18 mouse cellular contexts compared by ENCODE assay signal in the genomic region with DNA sequence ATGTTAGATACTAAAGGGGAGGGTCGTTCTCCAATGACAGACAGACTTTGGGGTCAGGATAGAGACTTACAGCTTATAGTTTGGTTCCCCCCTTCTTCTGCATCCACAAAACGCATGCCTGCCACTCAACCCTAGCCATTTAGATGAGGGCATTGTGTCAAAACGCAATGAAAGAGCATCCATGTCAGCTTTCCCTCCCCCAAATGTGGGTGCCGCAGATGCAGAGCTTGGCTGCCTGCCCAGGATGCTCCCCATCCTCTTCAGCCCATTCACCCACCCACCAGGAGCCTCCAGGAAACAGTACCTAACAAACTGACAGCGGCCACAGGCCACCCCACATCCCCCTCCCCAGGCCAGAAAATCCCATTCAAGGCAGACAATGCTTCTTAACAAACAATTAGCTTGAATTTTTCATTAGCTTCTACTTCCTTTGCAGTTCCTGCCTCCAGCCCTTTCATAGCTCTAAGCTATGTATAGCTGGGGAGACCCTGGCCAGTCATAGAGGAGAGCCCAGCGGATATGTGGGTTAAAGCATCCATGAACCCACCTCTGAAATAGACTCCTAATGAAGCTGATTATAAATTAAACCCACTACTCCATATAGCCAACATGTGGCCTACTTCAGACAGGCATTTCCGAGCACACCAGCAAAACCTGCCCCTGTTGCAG. TPM values are rescaled to one million over a fixed set of nuclear protein-coding genes. Genes with fewer than 3 reads are reported as not detected.
DNase-seq lines count a peak whose midpoint lies in the region; ATAC-seq lines count a peak whose summit lies in the region.
"Had no signal": no experiment of that assay in that cellular context is flagged by ENCODE, and none has a peak within 500 bp of the region (broad histone marks: within the 10 kb centered on the region; RNA-seq: fewer than 3 reads in every experiment).

No protein-coding gene starts in this region.

- ATAC-seq in midbrain, embryonic 11.5 days (ENCODE audit: low FRiP score): peak; percentile 45; the same call in 1 of the 2 replicates
- peak; percentile 84 for ATAC-seq in forebrain, embryonic 13.5 days
- ATAC-seq in hindbrain, embryonic 14.5 days (ENCODE audit: low FRiP score): peak; percentile 77; the same call in 1 of the 2 replicates
- peak; percentile 80 for ATAC-seq in neural tube, embryonic 13.5 days (ENCODE audit: low read depth)
- ATAC-seq: intestine, embryonic 16.5 days; liver, postnatal 0 days had no signal

- no peaks in the 10 kb centered on the region for H3K27me3 ChIP-seq in midbrain, embryonic 11.5 days (ENCODE audit: control insufficient read depth, insufficient read depth, low read length)
- no peaks in the 10 kb centered on the region for H3K27me3 ChIP-seq in midbrain, embryonic 10.5 days (ENCODE audit: low read depth, poor library complexity, severe bottlenecking)
- no peaks in the 10 kb centered on the region for H3K27me3 ChIP-seq in forebrain, embryonic 13.5 days
- no peaks in the 10 kb centered on the region for H3K27me3 ChIP-seq in hindbrain, embryonic 14.5 days (ENCODE audit: control insufficient read depth, insufficient read depth, low read length)
- no peaks in the 10 kb centered on the region for H3K27me3 ChIP-seq in neural tube, embryonic 13.5 days

- no peak for DNase-seq in midbrain, embryonic 11.5 days (ENCODE audit: low spot score, missing footprints)
- DNase-seq in midbrain, embryonic 10.5 days (ENCODE audit: low spot score): no peak
- DNase-seq in hindbrain, embryonic 14.5 days (ENCODE audit: low spot score): no peak
- DNase-seq in thymus, postnatal 0 days (ENCODE audit: low spot score): no peak
- no peak for DNase-seq in heart, postnatal 4 days
- DNase-seq in natural killer cell, adult 2 months (ENCODE audit: low spot score in 2 of 2): no peak
- DNase-seq: adrenal gland, postnatal 36 days; kidney, postnatal 25 days; liver, postnatal 0 days; thymus, adult 18-20 months had no signal

- WGBS in midbrain, embryonic 11.5 days: 42% methylated on average over 7 of the region's 7 CpGs
- WGBS in midbrain, embryonic 10.5 days: 45% methylated on average over 7 of the region's 7 CpGs
- WGBS in forebrain, embryonic 13.5 days: 15% methylated on average over 7 of the region's 7 CpGs
- 26% methylated on average over 7 of the region's 7 CpGs for WGBS in hindbrain, embryonic 14.5 days
- 48% methylated on average over 7 of the region's 7 CpGs for WGBS in neural tube, embryonic 13.5 days

- H3K27ac ChIP-seq in midbrain, embryonic 11.5 days (ENCODE audit: low read depth, low read length): no peak overlapping the region
- H3K27ac ChIP-seq in midbrain, embryonic 10.5 days (replicated peaks): no peak overlapping the region
- peak overlapping the region; percentile 59 for H3K27ac ChIP-seq in forebrain, embryonic 13.5 days
- H3K27ac ChIP-seq in hindbrain, embryonic 14.5 days: peak overlapping the region; percentile 57
- peak overlapping the region; percentile 74 for H3K27ac ChIP-seq in neural tube, embryonic 13.5 days (replicated peaks)
- H3K27ac ChIP-seq: heart, embryonic 15.5 days; macrophage had no signal

- H3K9ac ChIP-seq in midbrain, embryonic 11.5 days (ENCODE audit: low read length): no peak overlapping the region
- no peak overlapping the region for H3K9ac ChIP-seq in forebrain, embryonic 13.5 days
- H3K9ac ChIP-seq in hindbrain, embryonic 14.5 days: no peak overlapping the region
- no peak overlapping the region for H3K9ac ChIP-seq in neural tube, embryonic 13.5 days
- H3K9ac ChIP-seq: heart, embryonic 15.5 days; liver, postnatal 0 days had no signal

- H3K4me3 ChIP-seq in midbrain, embryonic 11.5 days (ENCODE audit: low read depth, low read length): no peak overlapping the region
- H3K4me3 ChIP-seq in midbrain, embryonic 10.5 days: no peak overlapping the region
- H3K4me3 ChIP-seq in forebrain, embryonic 13.5 days: no peak overlapping the region
- H3K4me3 ChIP-seq in hindbrain, embryonic 14.5 days (replicated peaks; ENCODE audit: low read length): no peak overlapping the region
- no peak overlapping the region for H3K4me3 ChIP-seq in neural tube, embryonic 13.5 days
- H3K4me3 ChIP-seq: heart, embryonic 15.5 days; myocyte had no signal

- no peaks in the 10 kb centered on the region; the same call in none of the 2 replicates for H3K4me1 ChIP-seq in midbrain, embryonic 11.5 days (ENCODE audit: control insufficient read depth, insufficient read depth, low read length)
- peaks cover 11% of the 10 kb centered on the region for H3K4me1 ChIP-seq in midbrain, embryonic 10.5 days
- peaks cover 20% of the 10 kb centered on the region for H3K4me1 ChIP-seq in forebrain, embryonic 13.5 days
- H3K4me1 ChIP-seq in hindbrain, embryonic 14.5 days (replicated peaks; ENCODE audit: control insufficient read depth, insufficient read depth, low read length): 0 out of 2 replicates have a peak, but pooled peaks cover 12% of the 10 kb centered on the region
- peaks cover 20% of the 10 kb centered on the region for H3K4me1 ChIP-seq in neural tube, embryonic 13.5 days (replicated peaks)
- H3K4me1 ChIP-seq: heart, embryonic 15.5 days had no signal

- no peak overlapping the region for H3K4me2 ChIP-seq in midbrain, embryonic 11.5 days
- H3K4me2 ChIP-seq in forebrain, embryonic 13.5 days: 0 out of 2 replicates have a peak overlapping the region, but pooled peaks have one; percentile 6
- no peak overlapping the region for H3K4me2 ChIP-seq in hindbrain, embryonic 14.5 days (replicated peaks)
- H3K4me2 ChIP-seq in neural tube, embryonic 13.5 days: no peak overlapping the region
- H3K4me2 ChIP-seq: heart, embryonic 15.5 days had no signal

- no peaks in the 10 kb centered on the region for H3K36me3 ChIP-seq in midbrain, embryonic 11.5 days (ENCODE audit: control insufficient read depth, insufficient read depth, low read length)
- H3K36me3 ChIP-seq in midbrain, embryonic 10.5 days: no peaks in the 10 kb centered on the region
- H3K36me3 ChIP-seq in forebrain, embryonic 13.5 days (ENCODE audit: poor library complexity, severe bottlenecking): no peaks in the 10 kb centered on the region
- H3K36me3 ChIP-seq in hindbrain, embryonic 14.5 days (replicated peaks; ENCODE audit: control insufficient read depth, insufficient read depth): no peaks in the 10 kb centered on the region
- no peaks in the 10 kb centered on the region for H3K36me3 ChIP-seq in neural tube, embryonic 13.5 days
- H3K36me3 ChIP-seq: heart, embryonic 15.5 days had no signal

- no peaks in the 10 kb centered on the region for H3K9me3 ChIP-seq in midbrain, embryonic 11.5 days (ENCODE audit: control insufficient read depth, low read length)
- H3K9me3 ChIP-seq in midbrain, embryonic 10.5 days (replicated peaks): no peaks in the 10 kb centered on the region
- H3K9me3 ChIP-seq in forebrain, embryonic 13.5 days (replicated peaks): no peaks in the 10 kb centered on the region
- H3K9me3 ChIP-seq in hindbrain, embryonic 14.5 days (ENCODE audit: control insufficient read depth, low read length): no peaks in the 10 kb centered on the region
- H3K9me3 ChIP-seq in neural tube, embryonic 13.5 days: no peaks in the 10 kb centered on the region
- H3K9me3 ChIP-seq: heart, embryonic 15.5 days had no signal

RNA-seq across cellular contexts. Expression of a gene that starts 31.9 kb away (rescaled TPM):
- not detected in 2 replicates for polyA plus RNA-seq in midbrain, embryonic 11.5 days (2014; fragmentation: Nextera tagmentation; extraction: Ambion mirVana)
- not detected in 2 replicates for polyA plus RNA-seq in midbrain, embryonic 10.5 days (2016; fragmentation: Nextera tagmentation; extraction: Ambion mirVana)
- polyA plus RNA-seq in forebrain, embryonic 13.5 days (2015; fragmentation: Nextera tagmentation; extraction: Ambion mirVana): not detected in 2 replicates
- not detected in 2 replicates for polyA plus RNA-seq in hindbrain, embryonic 14.5 days (2014; fragmentation: Nextera tagmentation; extraction: Ambion mirVana)
- not detected in 2 replicates for polyA plus RNA-seq in neural tube, embryonic 13.5 days (2015; fragmentation: Nextera tagmentation; extraction: Ambion mirVana)
- not detected in 2 replicates for polyA plus RNA-seq in thymus, postnatal 0 days (2015; fragmentation: Nextera tagmentation; extraction: Ambion mirVana)
- total RNA-seq in heart, postnatal 4 days (2021): not detected
- total RNA-seq: adrenal gland, postnatal 36 days had no signal
- polyA plus RNA-seq: embryonic facial prominence, embryonic 14.5 days; heart, embryonic 15.5 days; intestine, embryonic 16.5 days; limb, embryonic 14.5 days; liver, postnatal 0 days; macrophage; myocyte had no signal

RNA-seq across cellular contexts. Expression of a gene that starts 50.1 kb away (rescaled TPM):
- 0.18 and 0.28 TPM in 2 replicates for polyA plus RNA-seq in midbrain, embryonic 11.5 days (2014; fragmentation: Nextera tagmentation; extraction: Ambion mirVana)
- polyA plus RNA-seq in midbrain, embryonic 10.5 days (2016; fragmentation: Nextera tagmentation; extraction: Ambion mirVana): 0.10 and 0.11 TPM in 2 replicates
- polyA plus RNA-seq in forebrain, embryonic 13.5 days (2015; fragmentation: Nextera tagmentation; extraction: Ambion mirVana): 0.37 and 0.49 TPM in 2 replicates
- 1.9 and 2.0 TPM in 2 replicates for polyA plus RNA-seq in hindbrain, embryonic 14.5 days (2014; fragmentation: Nextera tagmentation; extraction: Ambion mirVana)
- polyA plus RNA-seq in neural tube, embryonic 13.5 days (2015; fragmentation: Nextera tagmentation; extraction: Ambion mirVana): 1.5 and 1.9 TPM in 2 replicates
- polyA plus RNA-seq in thymus, postnatal 0 days (2015; fragmentation: Nextera tagmentation; extraction: Ambion mirVana): 0.18 and 0.29 TPM in 2 replicates
- total RNA-seq in heart, postnatal 4 days (2021): under 1 TPM; 0.14 to 0.43 TPM
- polyA plus RNA-seq: myocyte had no signal

Comparison
In these comparisons a context has a peak if more than half of its experiments do, and no peak if none do; other contexts are left out.
1. H3K27ac ChIP-seq: peak in forebrain, embryonic 13.5 days (single experiment), hindbrain, embryonic 14.5 days (single experiment) and neural tube, embryonic 13.5 days (single experiment); none in midbrain, embryonic 11.5 days (single experiment) and midbrain, embryonic 10.5 days (single experiment).
2. Peak in every context shown above with its lines, with median percentiles within 50 percentile points of each other: ATAC-seq.